Mouse (Mus musculus) neural tube, embryonic 12.5 days (tissue): ENCODE data around the gene Ensa. TPM values are rescaled to one million over a fixed set of nuclear protein-coding genes. Genes with fewer than 3 reads are reported as not detected.
A peak's percentile ranks its signal among the peaks of the same experiment; 100 is the strongest.

ENCODE experiments used
- ATAC-seq: fragments of 200-750 bp; cut with Nextera tagmentation; 2 replicates; pipeline ENCODE4 v1.8.0; 2017; ENCODE audit warnings: low read depth, mild to moderate bottlenecking, moderate TSS enrichment, moderate library complexity; ENCODE audit not compliant: low FRiP score
- H3K27ac ChIP-seq: fragments of 300-500 bp; sonication (generic); 2 replicates; pipeline ENCODE4 v1.5.1; 2016
- H3K27me3 ChIP-seq: fragments of 300-500 bp; sonication (generic); replicated peaks from 2 replicates; pipeline ENCODE4 v1.6.1; 2016; ENCODE audit warnings: mild to moderate bottlenecking
- H3K36me3 ChIP-seq: fragments of 300-500 bp; sonication (generic); 2 replicates; pipeline ENCODE4 v1.6.1; 2016; ENCODE audit warnings: mild to moderate bottlenecking
- H3K4me1 ChIP-seq: fragments of 300-500 bp; sonication (generic); 2 replicates; pipeline ENCODE4 v1.6.1; 2016
- H3K4me2 ChIP-seq: fragments of 300-500 bp; sonication (generic); replicated peaks from 2 replicates; pipeline ENCODE4 v1.6.1; 2016; ENCODE audit warnings: mild to moderate bottlenecking
- H3K4me3 ChIP-seq: fragments of 300-500 bp; sonication (generic); 2 replicates; pipeline ENCODE4 v1.5.1; 2016
- H3K9ac ChIP-seq: fragments of 300-500 bp; sonication (generic); 2 replicates; pipeline ENCODE4 v1.6.1; 2016; ENCODE audit warnings: mild to moderate bottlenecking
- H3K9me3 ChIP-seq: fragments of 300-500 bp; sonication (generic); 2 replicates; pipeline ENCODE4 v1.6.1; 2016; ENCODE audit warnings: mild to moderate bottlenecking
- WGBS: fragments of 180-500 bp; shearing (Covaris S2); methylation state at CpG from one replicate; pipeline ENCODE4 v1.1.7; 2016; 5-methylcytosine and 5-hydroxymethylcytosine counted together
- polyA plus RNA-seq: library from polyadenylated mRNA; unstranded; fragments of >200 nt; fragmentation: Nextera tagmentation; extraction: Ambion mirVana; gene quantifications from 2 replicates; pipeline ENCODE4 v1.2.1, GENCODE M21; 2016

Ensa gene
- polyA plus RNA-seq, 1 experiment from 2014 or later, result 95.0 TPM

GRCm38 (mm10) chr3:95676745-95677419 lies 52.1 kb downstream of the Ensa start:
- Histone ChIP-seq H3K27ac (no peak overlapping the region), H3K9ac (no peak overlapping the region), H3K27me3 (no peaks in the 10 kb centered on the region), H3K4me3 (no peak overlapping the region), H3K4me2 (no peak overlapping the region), H3K36me3 (peaks cover 10% of the 10 kb centered on the region), H3K4me1 (peaks cover 53% of the 10 kb centered on the region), H3K9me3 (no peaks in the 10 kb centered on the region)
- 60% methylated on average over 15 of the region's 15 CpGs for WGBS
- ATAC-seq, result no peak

- Histone ChIP-seq H3K9ac (no peak overlapping the region), H3K27me3 (no peaks in the 10 kb centered on the region), H3K9me3 (no peaks in the 10 kb centered on the region), H3K27ac (no peak overlapping the region), H3K4me2 (no peak overlapping the region), H3K4me3 (no peak overlapping the region), H3K4me1 (peaks cover 47% of the 10 kb centered on the region), H3K36me3 (peaks cover 10% of the 10 kb centered on the region)
- no peak for ATAC-seq
- 83% methylated on average over 19 of the region's 19 CpGs for WGBS
These were observed 52.8 kb downstream of the Ensa start for GRCm38 (mm10) chr3:95677420-95678090.

- ATAC-seq, result no peak
- Histone ChIP-seq H3K4me3 (no peak overlapping the region), H3K27ac (no peak overlapping the region), H3K9ac (no peak overlapping the region), H3K9me3 (no peaks in the 10 kb centered on the region), H3K4me1 (peaks cover 33% of the 10 kb centered on the region), H3K4me2 (no peak overlapping the region), H3K36me3 (peaks cover 5% of the 10 kb centered on the region), H3K27me3 (no peaks in the 10 kb centered on the region)
- 96% methylated on average over 8 of the region's 8 CpGs for WGBS
These were observed 54.8 kb downstream of the Ensa start for GRCm38 (mm10) chr3:95679551-95679950.

DNA sequence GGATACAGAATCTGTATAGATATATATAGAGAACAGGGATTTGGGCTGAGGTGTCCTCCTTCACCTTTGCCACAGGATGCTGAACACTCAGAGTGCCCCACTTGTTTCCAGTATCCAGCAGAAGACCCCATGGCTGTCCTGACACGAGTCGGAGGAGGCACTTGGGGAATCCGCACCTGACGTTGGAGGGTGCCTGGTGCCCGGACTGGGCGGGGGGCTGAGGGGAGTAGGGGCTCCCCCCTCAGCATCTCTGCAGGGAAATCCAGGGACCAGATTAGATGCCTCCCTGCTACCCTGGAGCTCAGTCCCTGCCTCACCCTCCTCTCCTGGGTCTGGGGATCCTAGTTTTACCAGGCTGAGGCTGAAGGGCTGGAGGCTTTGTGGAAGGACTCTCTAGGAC lies 55.9 kb downstream of the Ensa start:
- no peak overlapping the region for H3K9ac ChIP-seq
- 0 out of 2 replicates have a peak overlapping the region, but pooled peaks have one; percentile 15 for H3K27ac ChIP-seq
- H3K4me3 ChIP-seq, result no peak overlapping the region
- H3K36me3 ChIP-seq, result peaks cover 5% of the 10 kb centered on the region
- no peaks in the 10 kb centered on the region for H3K9me3 ChIP-seq
- H3K27me3 ChIP-seq, result no peaks in the 10 kb centered on the region
- ATAC-seq, result no peak
- WGBS, result 89% methylated on average over 6 of the region's 6 CpGs
- no peak overlapping the region for H3K4me2 ChIP-seq
- peaks cover 22% of the 10 kb centered on the region for H3K4me1 ChIP-seq

DNA sequence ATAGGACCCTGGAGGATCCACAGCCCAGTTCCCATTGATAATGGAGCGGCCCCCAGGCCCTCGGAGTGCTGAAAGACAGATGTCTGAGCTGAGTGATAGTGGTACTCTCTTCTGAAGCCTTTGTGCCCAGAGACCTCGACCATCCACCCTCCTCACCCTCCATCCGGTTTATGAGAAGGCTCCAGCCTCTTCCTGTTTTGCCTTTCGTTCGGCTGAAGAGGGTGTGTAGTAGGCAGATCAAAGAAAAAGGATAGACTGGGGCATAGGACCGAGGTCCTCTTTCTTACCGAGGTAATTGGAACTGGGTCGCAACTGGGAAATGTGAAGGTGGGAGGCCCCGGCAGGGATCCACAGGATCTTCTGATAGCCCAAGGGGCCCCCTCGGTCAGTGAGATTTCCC lies 56.6 kb downstream of the Ensa start:
- Histone ChIP-seq H3K27me3 (peaks cover 2% of the 10 kb centered on the region; the same call in 1 of the 2 replicates), H3K4me2 (no peak overlapping the region), H3K9ac (0 out of 2 replicates have a peak overlapping the region, but pooled peaks have one; percentile 17), H3K36me3 (peaks cover 5% of the 10 kb centered on the region), H3K27ac (peak overlapping the region; percentile 15; the same call in 1 of the 2 replicates), H3K9me3 (no peaks in the 10 kb centered on the region), H3K4me3 (no peak overlapping the region), H3K4me1 (peaks cover 20% of the 10 kb centered on the region)
- ATAC-seq, result no peak
- WGBS, result 48% methylated on average over 11 of the region's 11 CpGs

Other genes starting within 250 kb of the Ensa start
- gene 4930558C23Rik, start 222.2 kb upstream of the Ensa start, polyA plus RNA-seq, result not detected in 2 replicates
- gene Arnt, start 190.6 kb upstream of the Ensa start, polyA plus RNA-seq, result 28.9 and 33.2 TPM in 2 replicates
- 9.2 and 12.3 TPM in 2 replicates for gene Ctsk, start 125.7 kb upstream of the Ensa start, polyA plus RNA-seq
- 13.3 and 13.7 TPM in 2 replicates for gene Ctss, start 98.2 kb upstream of the Ensa start, polyA plus RNA-seq
- gene Hormad1, start 65.3 kb upstream of the Ensa start, polyA plus RNA-seq, result not detected in 2 replicates
- 34.0 and 35.7 TPM in 2 replicates for gene Golph3l, start 36.1 kb upstream of the Ensa start, polyA plus RNA-seq
- gene Mcl1, start 33.8 kb downstream of the Ensa start, polyA plus RNA-seq, result 87.0 and 91.1 TPM in 2 replicates
- 0.96 and 1.3 TPM in 2 replicates for gene Adamtsl4, start 62.9 kb downstream of the Ensa start, polyA plus RNA-seq
- 18.8 and 19.8 TPM in 2 replicates for gene Ecm1, start 114.6 kb downstream of the Ensa start, polyA plus RNA-seq
- 43.6 and 47.4 TPM in 2 replicates for gene Tars2, start 135.2 kb downstream of the Ensa start, polyA plus RNA-seq
- 25.4 and 26.2 TPM in 2 replicates for gene Rprd2, start 193.9 kb downstream of the Ensa start, polyA plus RNA-seq
- 49.5 and 50.8 TPM in 2 replicates for gene Prpf3, start 230.9 kb downstream of the Ensa start, polyA plus RNA-seq
- 345 and 349 TPM in 2 replicates for gene Mrps21, start 246.5 kb downstream of the Ensa start, polyA plus RNA-seq